Mouse (Mus musculus) neutrophil, adult 59 days (primary cell): Measurements from ENCODE around the gene Fsip2. TPM values are rescaled to one million over a fixed set of nuclear protein-coding genes. Genes with fewer than 3 reads are reported as not detected.

ENCODE experiments used
- total RNA-seq, 2 experiments: library from RNA; stranded (reverse); gene quantifications; 1 replicate in 1 of 2; 2 replicates in 1 of 2; pipeline ENCODE4 v1.2.4; 2023

Fsip2 gene
- total RNA-seq = not detected

DNA sequence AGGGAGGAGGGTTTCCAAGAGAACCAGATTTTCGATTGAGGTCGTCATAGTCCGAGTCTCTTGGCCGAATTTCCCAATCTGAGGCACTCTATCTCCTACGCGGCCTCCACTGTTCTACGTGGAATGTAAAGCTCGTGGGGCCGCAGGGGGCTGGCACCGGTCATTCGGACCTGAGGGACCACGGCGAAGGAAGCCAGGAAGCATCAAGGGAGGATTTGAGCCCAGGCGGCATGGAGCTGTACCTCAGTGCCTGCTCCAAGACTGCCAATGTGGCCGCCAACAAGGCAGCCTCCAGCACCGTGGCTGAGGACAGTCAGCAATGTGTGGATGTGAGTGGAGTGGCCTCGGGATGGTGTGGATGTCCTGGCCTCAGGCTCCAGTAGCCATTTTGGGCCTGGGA lies at the start of gene Fsip2:
Gene Fsip2, plus strand, starts transcription at position 163 of the 400 bp plus-strand sequence.

